Mouse (Mus musculus) left cerebral cortex, adult 2 months (tissue): Measurements from ENCODE around the gene Fgfr2. TPM values are rescaled to one million over a fixed set of nuclear protein-coding genes. Genes with fewer than 3 reads are reported as not detected.

Source experiments
- DNase-seq, 2 experiments: peaks; one replicate each; pipeline ENCODE4 v3.0.0; 2021 to 2022; ENCODE audit warnings: low spot score in 2 of 2, mixed read lengths in 1 of 2; ENCODE audit errors: extremely low spot score in 1 of 2
- H3K27ac ChIP-seq: fragments of 200-600 bp; 2 replicates; pipeline ENCODE4 v1.8.1; 2022
- H3K4me3 ChIP-seq: fragments of 200-600 bp; 2 replicates; pipeline ENCODE4 v1.8.1; 2022
- CTCF ChIP-seq: fragments of 200-600 bp; IDR thresholded peaks from 2 replicates; pipeline ENCODE4 v1.8.1; 2022; ENCODE audit warnings: antibody characterized with exemption, mild to moderate bottlenecking, moderate library complexity
- intact Hi-C: fragments of 180-260 bp; cut with DNase I; formaldehyde crosslinking; loops from one replicate; pipeline ENCODE4 v1.15.1; 2025
- total RNA-seq, 2 experiments: library from RNA; stranded (reverse); gene quantifications; 2 replicates each; pipeline ENCODE4 v1.2.3; 2021

The Fgfr2 gene
- total RNA-seq, 2 experiments from 2014 or later: 47.3 to 47.4 TPM

- H3K4me3 ChIP-seq: peak overlapping the region; percentile 76
- peak overlapping the region; percentile 95 for H3K27ac ChIP-seq
- DNase-seq: peak; percentile 59 to 62
- TF ChIP-seq CTCF: peak; percentile 42
- intact Hi-C loops: loop anchor here (2.0 to 5.0 kb wide), 4 partner anchors 64 to 236 kb away; no protein-coding TSS in a partner anchor
Observed at GRCm38 (mm10) chr7:132316101-132317035, 806.8 kb downstream of the Fgfr2 start.

- intact Hi-C loops: loop anchor here (1.0 to 5.0 kb wide), 5 partner anchors 63 to 237 kb away; no protein-coding TSS in a partner anchor
- peak overlapping the region; percentile 95 for H3K27ac ChIP-seq
- peak; percentile 59 to 64 for DNase-seq
- H3K4me3 ChIP-seq: peak overlapping the region; percentile 76
- peak; percentile 37 for TF ChIP-seq CTCF
Observed at GRCm38 (mm10) chr7:132315149-132316091, 807.7 kb downstream of the Fgfr2 start.

GRCm38 (mm10) chr7:132312396-132312795 lies 810.8 kb downstream of the Fgfr2 start:
- Histone ChIP-seq H3K27ac (peak overlapping the region; percentile 77), H3K4me3 (no peak overlapping the region)
- no peak for TF ChIP-seq CTCF

GRCm38 (mm10) chr7:132308537-132309191 lies 814.5 kb downstream of the Fgfr2 start:
- DNase-seq: no peak
- no peak for TF ChIP-seq CTCF
- no peak overlapping the region for H3K27ac ChIP-seq
- no peak overlapping the region for H3K4me3 ChIP-seq
- intact Hi-C loops: no loop called here

More at GRCm38 (mm10) chr7:132312396-132312795, 810.8 kb downstream of the Fgfr2 start:
- intact Hi-C loops: no loop called here
- DNase-seq: peak; percentile 55 to 66

- intact Hi-C loops: no loop called here
- Histone ChIP-seq H3K4me3 (no peak overlapping the region), H3K27ac (no peak overlapping the region)
- DNase-seq: no peak
- no peak for TF ChIP-seq CTCF
Observed at GRCm38 (mm10) chr7:132307722-132308271, 815.4 kb downstream of the Fgfr2 start.

- H3K27ac ChIP-seq: no peak overlapping the region
- no peak for TF ChIP-seq CTCF
- intact Hi-C loops: no loop called here
- DNase-seq: no peak
- no peak overlapping the region for H3K4me3 ChIP-seq
Observed at GRCm38 (mm10) chr7:132306671-132307412, 816.3 kb downstream of the Fgfr2 start.

GRCm38 (mm10) chr7:132305492-132306375 lies 817.4 kb downstream of the Fgfr2 start:
- Histone ChIP-seq H3K27ac (no peak overlapping the region), H3K4me3 (no peak overlapping the region)
- intact Hi-C loops: no loop called here
- no peak for TF ChIP-seq CTCF
- no peak for DNase-seq

GRCm38 (mm10) chr7:132304424-132305085 lies 818.6 kb downstream of the Fgfr2 start:
- H3K27ac ChIP-seq: no peak overlapping the region
- no peak for TF ChIP-seq CTCF
- no peak overlapping the region for H3K4me3 ChIP-seq
- intact Hi-C loops: no loop called here
- no peak for DNase-seq

GRCm38 (mm10) chr7:132303988-132304387 lies 819.2 kb downstream of the Fgfr2 start:
- Histone ChIP-seq H3K4me3 (no peak overlapping the region), H3K27ac (no peak overlapping the region)
- DNase-seq: no peak
- intact Hi-C loops: no loop called here
- TF ChIP-seq CTCF: no peak
